Mouse (Mus musculus) intestine, postnatal 0 days (tissue): Measurements from ENCODE around the gene Pdcd1lg2. TPM values are rescaled to one million over a fixed set of nuclear protein-coding genes. Genes with fewer than 3 reads are reported as not detected.

Source experiments
- ATAC-seq: fragments of 200-750 bp; cut with Nextera tagmentation; 2 replicates; pipeline ENCODE4 v1.8.0; 2017; ENCODE audit warnings: mild to moderate bottlenecking, moderate TSS enrichment, moderate library complexity
- H3K27ac ChIP-seq: fragments of 300-500 bp; sonication (generic); 2 replicates; pipeline ENCODE4 v1.5.1; 2014; ENCODE audit warnings: mild to moderate bottlenecking, low read depth, low read length, moderate library complexity
- H3K27me3 ChIP-seq: fragments of 300-500 bp; sonication (generic); replicated peaks from 2 replicates; pipeline ENCODE4 v1.6.1; 2014; ENCODE audit warnings: low read length, mixed read lengths; ENCODE audit not compliant: control insufficient read depth, insufficient read depth
- H3K36me3 ChIP-seq: fragments of 300-500 bp; sonication (generic); 2 replicates; pipeline ENCODE4 v1.6.1; 2014; ENCODE audit warnings: mild to moderate bottlenecking, moderate library complexity; ENCODE audit not compliant: control insufficient read depth, insufficient read depth
- H3K4me1 ChIP-seq: fragments of 300-500 bp; sonication (generic); replicated peaks from 2 replicates; pipeline ENCODE4 v1.6.1; 2014; ENCODE audit warnings: antibody characterized with exemption, low read length, mixed read lengths; ENCODE audit not compliant: control insufficient read depth, insufficient read depth
- H3K4me2 ChIP-seq: fragments of 300-500 bp; sonication (generic); replicated peaks from 2 replicates; pipeline ENCODE4 v1.6.1; 2014; ENCODE audit warnings: low read depth, mild to moderate bottlenecking, moderate library complexity
- H3K4me3 ChIP-seq: fragments of 300-500 bp; sonication (generic); 2 replicates; pipeline ENCODE4 v1.5.1; 2014; ENCODE audit warnings: low read depth, low read length
- H3K9ac ChIP-seq: fragments of 300-500 bp; sonication (generic); 2 replicates; pipeline ENCODE4 v1.6.1; 2014; ENCODE audit warnings: mild to moderate bottlenecking, low read depth, low read length
- H3K9me3 ChIP-seq: fragments of 300-500 bp; sonication (generic); 2 replicates; pipeline ENCODE4 v1.6.1; 2016; ENCODE audit warnings: mixed run types; ENCODE audit not compliant: control insufficient read depth
- CTCF ChIP-seq: sonication (generic); IDR thresholded peaks from 2 replicates; pipeline ENCODE4 v1.5.1; 2016; ENCODE audit warnings: low read depth, mild to moderate bottlenecking, control low read depth, antibody characterized with exemption, moderate library complexity
- WGBS: fragments of 180-500 bp; shearing (Covaris S2); extraction: QIAGEN DNeasy Blood & Tissue Kit; methylation state at CpG from one replicate; pipeline ENCODE4 v1.1.7; 2014; 5-methylcytosine and 5-hydroxymethylcytosine counted together
- polyA plus RNA-seq: library from polyadenylated mRNA; unstranded; fragments of >200 nt; fragmentation: Nextera tagmentation; extraction: Ambion mirVana; gene quantifications from 2 replicates; pipeline ENCODE4 v1.2.1, GENCODE M21; 2015

Gene Pdcd1lg2
- 0.17 TPM in 1 of 2 replicates, not detected in the other for polyA plus RNA-seq

- TF ChIP-seq CTCF: no peak
- no peaks in the 10 kb centered on the region for H3K9me3 ChIP-seq
Measured at GRCm38 (mm10) chr19:29410619-29411018, at the start of gene Pdcd1lg2. Gene Pdcd1lg2 (plus strand): TSS chr19:29410919.

GRCm38 (mm10) chr19:29361468-29362130 is 49.1 kb upstream of the Pdcd1lg2 start:
- ATAC-seq: peak; percentile 97

More at GRCm38 (mm10) chr19:29410619-29411018, at the start of gene Pdcd1lg2:
- Histone ChIP-seq H3K4me3 (no peak within 1 kb of the TSS), H3K36me3 (no peaks in the 10 kb centered on the region), H3K4me1 (no peaks in the 10 kb centered on the region), H3K9ac (no peak within 1 kb of the TSS), H3K27me3 (no peaks in the 10 kb centered on the region), H3K27ac (no peak within 1 kb of the TSS), H3K4me2 (no peak within 1 kb of the TSS)
- WGBS: 94% methylated on average over 4 of the region's 4 CpGs
- no peak for ATAC-seq

DNA sequence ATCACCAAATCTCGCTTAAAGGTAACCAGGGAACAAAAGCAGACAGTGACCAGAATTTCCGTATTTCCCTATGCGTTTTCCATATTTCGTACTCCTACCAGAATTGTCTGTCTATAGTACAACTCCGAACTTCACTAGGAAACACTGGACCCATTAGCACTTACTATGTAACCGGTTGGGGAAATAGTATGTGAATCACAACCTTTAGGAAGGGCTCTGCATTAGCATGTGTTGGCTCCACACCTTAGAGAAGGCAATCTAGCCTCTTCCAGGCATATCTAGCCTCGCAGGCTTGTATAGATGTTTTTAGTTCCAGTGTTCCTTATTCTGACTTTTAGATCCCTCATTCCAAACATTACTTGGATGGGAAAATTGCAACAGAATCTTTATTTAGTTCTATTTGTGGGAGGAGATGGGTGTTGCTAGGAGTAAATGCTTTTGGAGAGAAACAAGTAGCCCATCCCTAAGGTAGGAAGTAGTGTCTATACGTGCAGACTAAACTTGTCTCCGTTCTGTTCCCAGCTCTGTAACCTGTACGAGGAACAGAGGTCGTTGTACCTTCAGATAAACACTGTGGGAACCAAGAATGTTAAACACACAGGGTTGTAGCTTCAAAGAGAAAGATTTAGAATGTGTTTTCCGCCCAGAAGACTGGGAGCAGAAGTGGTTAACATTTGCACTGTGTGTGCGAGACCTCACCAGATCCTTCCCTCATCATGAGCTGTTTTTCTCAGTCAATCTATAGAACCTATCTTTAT is 48.4 kb upstream of the Pdcd1lg2 start:
- Histone ChIP-seq H3K4me2 (peak overlapping the region; percentile 94), H3K27ac (peak overlapping the region; percentile 41; the same call in 1 of the 2 replicates), H3K9ac (no peak overlapping the region), H3K27me3 (no peaks in the 10 kb centered on the region), H3K36me3 (peaks cover 13% of the 10 kb centered on the region), H3K4me3 (peak overlapping the region; percentile 57), H3K4me1 (no peaks in the 10 kb centered on the region), H3K9me3 (no peaks in the 10 kb centered on the region)
- no peak for ATAC-seq
- 13% methylated on average over 13 of the region's 13 CpGs for WGBS
- TF ChIP-seq CTCF: no peak

More at GRCm38 (mm10) chr19:29361468-29362130, 49.1 kb upstream of the Pdcd1lg2 start:
- no peak for TF ChIP-seq CTCF
- H3K9me3 ChIP-seq: no peaks in the 10 kb centered on the region
- no peaks in the 10 kb centered on the region for H3K27me3 ChIP-seq
- peak overlapping the region; percentile 94 for H3K4me2 ChIP-seq
- no peaks in the 10 kb centered on the region for H3K4me1 ChIP-seq
- peak overlapping the region; percentile 57 for H3K4me3 ChIP-seq
- 2% methylated on average over 33 of the region's 33 CpGs for WGBS
- H3K36me3 ChIP-seq: peaks cover 19% of the 10 kb centered on the region
- peak overlapping the region; percentile 50 for H3K9ac ChIP-seq
- H3K27ac ChIP-seq: peak overlapping the region; percentile 77

- no peaks in the 10 kb centered on the region for H3K9me3 ChIP-seq
- TF ChIP-seq CTCF: no peak
- H3K27ac ChIP-seq: no peak overlapping the region
- no peaks in the 10 kb centered on the region for H3K4me1 ChIP-seq
- no peaks in the 10 kb centered on the region for H3K27me3 ChIP-seq
- WGBS: 94% methylated on average over 7 of the region's 7 CpGs
- H3K9ac ChIP-seq: no peak overlapping the region
- ATAC-seq: no peak
- no peak overlapping the region for H3K4me2 ChIP-seq
- no peak overlapping the region for H3K4me3 ChIP-seq
- H3K36me3 ChIP-seq: peaks cover 7% of the 10 kb centered on the region; the same call in 1 of the 2 replicates
Measured at GRCm38 (mm10) chr19:29363557-29363956, 47.2 kb upstream of the Pdcd1lg2 start.

DNA sequence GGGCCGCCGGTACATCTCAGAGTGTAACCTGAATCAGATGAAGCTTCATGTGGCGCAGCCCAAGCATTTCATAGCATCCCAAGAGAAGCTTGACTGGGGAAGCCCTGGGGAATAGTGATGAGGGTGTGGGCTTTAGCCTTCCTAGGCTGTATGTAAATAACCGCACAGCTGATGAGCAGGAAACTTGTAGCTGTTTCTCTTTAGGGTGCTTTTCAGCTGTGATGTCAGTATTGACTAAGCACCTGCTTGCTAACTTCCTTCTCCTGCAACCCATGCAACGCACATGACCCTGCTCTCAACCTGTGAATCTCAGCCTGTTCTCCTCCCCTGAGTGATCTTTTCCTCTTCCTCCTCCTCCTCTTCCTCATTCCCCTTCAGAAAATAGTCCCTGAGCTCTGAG is 46.6 kb upstream of the Pdcd1lg2 start:
- Histone ChIP-seq H3K9ac (no peak overlapping the region), H3K36me3 (0 out of 2 replicates have a peak, but pooled peaks cover 2% of the 10 kb centered on the region), H3K27ac (no peak overlapping the region), H3K27me3 (no peaks in the 10 kb centered on the region), H3K4me2 (no peak overlapping the region), H3K4me1 (no peaks in the 10 kb centered on the region), H3K4me3 (no peak overlapping the region), H3K9me3 (no peaks in the 10 kb centered on the region)
- ATAC-seq: no peak
- TF ChIP-seq CTCF: no peak
- WGBS: 78% methylated on average over 5 of the region's 5 CpGs

DNA sequence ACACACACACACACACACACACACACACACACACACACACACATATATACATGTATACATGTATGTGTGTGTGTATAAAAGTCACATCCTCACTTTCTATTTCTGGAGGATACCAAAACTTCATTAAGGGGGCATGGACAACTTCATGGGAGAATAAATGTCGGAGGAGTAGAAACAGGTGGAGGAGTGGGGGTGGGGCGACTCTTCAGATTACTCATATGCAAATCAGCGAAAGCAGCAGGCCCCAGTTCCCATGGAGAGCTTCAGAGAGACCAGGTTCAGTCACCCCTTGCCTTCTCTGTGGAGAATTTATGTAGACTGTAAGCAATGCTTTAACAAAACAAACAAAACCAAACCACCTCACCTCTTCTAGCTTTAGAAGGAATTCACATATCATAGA is 45.6 kb upstream of the Pdcd1lg2 start:
- TF ChIP-seq CTCF: no peak
- H3K9me3 ChIP-seq: no peaks in the 10 kb centered on the region
- no peak overlapping the region for H3K27ac ChIP-seq
- ATAC-seq: no peak
- WGBS: 48% methylated on average over 3 of the region's 3 CpGs
- no peaks in the 10 kb centered on the region for H3K27me3 ChIP-seq
- H3K36me3 ChIP-seq: no peaks in the 10 kb centered on the region
- H3K4me2 ChIP-seq: no peak overlapping the region
- no peaks in the 10 kb centered on the region for H3K4me1 ChIP-seq
- no peak overlapping the region for H3K9ac ChIP-seq
- H3K4me3 ChIP-seq: no peak overlapping the region
